Mouse (Mus musculus): Measurements from ENCODE around the gene Ampd1. TPM values are rescaled to one million over a fixed set of nuclear protein-coding genes. Genes with fewer than 3 reads are reported as not detected.

Gene Ampd1
- total and polyA plus RNA-seq, 3 experiments, result 0.19 TPM; not detected in 2

GRCm38 (mm10) chr3:103147775-103148174 lies 74.0 kb downstream of the Ampd1 start:
- Histone ChIP-seq H3K27ac (ENCODE audit: insufficient read depth, low read depth) (no peak overlapping the region), H3K4me1 (ENCODE audit: control insufficient read depth in 1 of 2, insufficient read depth in 2 of 2) (0 out of 4 replicates have a peak, but pooled peaks cover 0 to 3% of the 10 kb centered on the region in 2 experiments), H3K9me3 (replicated peaks; ENCODE audit: low read length) (no peaks in the 10 kb centered on the region), H3K4me2 (ENCODE audit: insufficient read depth, low read depth, poor library complexity, severe bottlenecking) (no peak overlapping the region), H3K36me3 (replicated peaks in 1 of 2; ENCODE audit: control insufficient read depth in 1 of 2, insufficient read depth in 1 of 2, low read length in 1 of 2) (no peaks in the 10 kb centered on the region), H3K9ac (ENCODE audit: insufficient read depth, low read depth) (no peak overlapping the region), H3K27me3 (replicated peaks) (no peaks in the 10 kb centered on the region), H3K79me2 (replicated peaks; ENCODE audit: control insufficient read depth, extremely low read depth, insufficient read depth, poor library complexity, severe bottlenecking) (no peaks in the 10 kb centered on the region), H3K4me3 (replicated peaks in 1 of 3; ENCODE audit: low read depth in 2 of 3, low read length in 2 of 3, poor library complexity in 1 of 3) (no peak overlapping the region)
- dilution Hi-C loops (cut with MboI; ENCODE audit: extremely low pct_ligation_motif_present, extremely low pct_unique_long_range_greater_than_20kb, low sequenced_read_pairs), result no loop called here
- no peak for TF ChIP-seq RCOR1 (conservative IDR thresholded peaks at IDR 0.05; ENCODE audit: low read depth, low read length)
- no peak for TF ChIP-seq MAX (IDR thresholded peaks at IDR 0.05; ENCODE audit: low read length)
- TF ChIP-seq ZNF384 (IDR thresholded peaks at IDR 0.05; ENCODE audit: low read depth, low read length), result no peak
- no peak for TF ChIP-seq EP300 (IDR thresholded peaks at IDR 0.05; ENCODE audit: low read length)
- peak in 1 of 2 experiments; percentile 49; a peak in 2 of 4 replicates for TF ChIP-seq CTCF (conservative IDR thresholded peaks at IDR 0.05 in 1 of 2, IDR thresholded peaks at IDR 0.05 in 1 of 2; ENCODE audit: low read depth in 2 of 2, low read length in 2 of 2)
- TF ChIP-seq MAZ (IDR thresholded peaks at IDR 0.05; ENCODE audit: low read depth, low read length), result no peak
- no peak for TF ChIP-seq HCFC1 (IDR thresholded peaks at IDR 0.05; ENCODE audit: low read depth, low read length)
- TF ChIP-seq ZKSCAN1 (IDR thresholded peaks at IDR 0.05; ENCODE audit: borderline replicate concordance, low read depth, low read length), result no peak
- DNase-seq (ENCODE audit: extremely low read depth), result no peak
- in situ Hi-C loops (cut with MboI; ENCODE audit: low pct_ligation_motif_present, low pct_unique_long_range_greater_than_20kb, low sequenced_read_pairs), result no loop called here

- H3K4me2 ChIP-seq (ENCODE audit: insufficient read depth, low read depth, poor library complexity, severe bottlenecking), result no peak overlapping the region
- no peak overlapping the region for H3K4me3 ChIP-seq (replicated peaks in 1 of 3; ENCODE audit: low read depth in 2 of 3, low read length in 2 of 3, poor library complexity in 1 of 3)
- peaks cover 2% of the 10 kb centered on the region for H3K27me3 ChIP-seq (replicated peaks)
- H3K9me3 ChIP-seq (replicated peaks; ENCODE audit: low read length), result peaks cover 2% of the 10 kb centered on the region
- no peaks in the 10 kb centered on the region for H3K36me3 ChIP-seq (replicated peaks in 1 of 2; ENCODE audit: control insufficient read depth in 1 of 2, insufficient read depth in 1 of 2, low read length in 1 of 2)
- TF ChIP-seq JUN (IDR thresholded peaks at IDR 0.05; ENCODE audit: insufficient read depth, low read depth, low read length) (no peak), MYC (IDR thresholded peaks at IDR 0.05; ENCODE audit: low read depth, low read length) (no peak), BHLHE40 (IDR thresholded peaks at IDR 0.05; ENCODE audit: low read depth, low read length) (no peak), IRF4 (IDR thresholded peaks at IDR 0.05; ENCODE audit: low read depth, low read length) (no peak), MAZ (IDR thresholded peaks at IDR 0.05; ENCODE audit: low read depth, low read length) (no peak), NRF1 (IDR thresholded peaks at IDR 0.05; ENCODE audit: low read depth, low read length) (no peak), EP300 (IDR thresholded peaks at IDR 0.05; ENCODE audit: low read length) (no peak), CHD2 (IDR thresholded peaks at IDR 0.05; ENCODE audit: low read length) (no peak), SIN3A (IDR thresholded peaks at IDR 0.05; ENCODE audit: low read length) (no peak), MAX (IDR thresholded peaks at IDR 0.05; ENCODE audit: low read length) (no peak), CHD1 (IDR thresholded peaks at IDR 0.05; ENCODE audit: low read depth, low read length) (no peak), UBTF (IDR thresholded peaks at IDR 0.05; ENCODE audit: low read depth, low read length) (no peak), CTCF (conservative IDR thresholded peaks at IDR 0.05 in 1 of 2, IDR thresholded peaks at IDR 0.05 in 1 of 2; ENCODE audit: low read depth in 2 of 2, low read length in 2 of 2) (no peak), NELFE (IDR thresholded peaks at IDR 0.05; ENCODE audit: low read depth, low read length) (no peak)
- in situ Hi-C loops (cut with MboI; ENCODE audit: low pct_ligation_motif_present, low pct_unique_long_range_greater_than_20kb, low sequenced_read_pairs), result no loop called here
- H3K4me1 ChIP-seq (ENCODE audit: control insufficient read depth in 1 of 2, insufficient read depth in 2 of 2), result 0 out of 4 replicates have a peak, but pooled peaks cover 0 to 3% of the 10 kb centered on the region in 2 experiments
- no peak overlapping the region for H3K27ac ChIP-seq (ENCODE audit: insufficient read depth, low read depth)
- no peak for DNase-seq (ENCODE audit: extremely low read depth)
- dilution Hi-C loops (cut with MboI; ENCODE audit: extremely low pct_ligation_motif_present, extremely low pct_unique_long_range_greater_than_20kb, low sequenced_read_pairs), result no loop called here
- H3K79me2 ChIP-seq (replicated peaks; ENCODE audit: control insufficient read depth, extremely low read depth, insufficient read depth, poor library complexity, severe bottlenecking), result no peaks in the 10 kb centered on the region
- no peak overlapping the region for H3K9ac ChIP-seq (ENCODE audit: insufficient read depth, low read depth)
Observed at GRCm38 (mm10) chr3:103148941-103149340, 75.1 kb downstream of the Ampd1 start.

Other genes starting within 250 kb of the Ampd1 start
- gene Sycp1, start 137.9 kb upstream of the Ampd1 start, total RNA-seq (2012; rRNA removed), result not detected in 2 replicates
- gene Sycp1, start 137.9 kb upstream of the Ampd1 start, total RNA-seq (2014; rRNA removed), result not detected in 2 replicates
- not detected in 2 replicates for gene Sycp1, start 137.9 kb upstream of the Ampd1 start, polyA plus RNA-seq (2012; ENCODE audit: insufficient read length, low read depth)
- gene Nr1h5, start 109.9 kb upstream of the Ampd1 start, total RNA-seq (2012; rRNA removed), result not detected in 2 replicates
- gene Nr1h5, start 109.9 kb upstream of the Ampd1 start, total RNA-seq (2014; rRNA removed), result 0.08 TPM in 1 of 2 replicates, not detected in the other
- gene Nr1h5, start 109.9 kb upstream of the Ampd1 start, polyA plus RNA-seq (2012; ENCODE audit: insufficient read length, low read depth), result 0.13 TPM in 1 of 2 replicates, not detected in the other
- 15.3 and 20.9 TPM in 2 replicates for gene Sike1, start 78.3 kb upstream of the Ampd1 start, total RNA-seq (2012; rRNA removed)
- 28.2 and 39.2 TPM in 2 replicates for gene Sike1, start 78.3 kb upstream of the Ampd1 start, total RNA-seq (2014; rRNA removed)
- gene Sike1, start 78.3 kb upstream of the Ampd1 start, polyA plus RNA-seq (2012; ENCODE audit: insufficient read length, low read depth), result 31.6 and 38.4 TPM in 2 replicates
- 196 and 213 TPM in 2 replicates for gene Csde1, start 53.6 kb upstream of the Ampd1 start, total RNA-seq (2012; rRNA removed)
- gene Csde1, start 53.6 kb upstream of the Ampd1 start, total RNA-seq (2014; rRNA removed), result 249 and 280 TPM in 2 replicates
- 194 and 210 TPM in 2 replicates for gene Csde1, start 53.6 kb upstream of the Ampd1 start, polyA plus RNA-seq (2012; ENCODE audit: insufficient read length, low read depth)
- 49.7 and 52.5 TPM in 2 replicates for gene Nras, start 15.7 kb upstream of the Ampd1 start, total RNA-seq (2012; rRNA removed)
- gene Nras, start 15.7 kb upstream of the Ampd1 start, total RNA-seq (2014; rRNA removed), result 47.7 and 48.2 TPM in 2 replicates
- 69.1 and 79.3 TPM in 2 replicates for gene Nras, start 15.7 kb upstream of the Ampd1 start, polyA plus RNA-seq (2012; ENCODE audit: insufficient read length, low read depth)
- 0.13 and 0.21 TPM in 2 replicates for gene Dennd2c, start 28.6 kb downstream of the Ampd1 start, total RNA-seq (2012; rRNA removed)
- gene Dennd2c, start 28.6 kb downstream of the Ampd1 start, total RNA-seq (2014; rRNA removed), result 0.19 and 0.26 TPM in 2 replicates
- gene Dennd2c, start 28.6 kb downstream of the Ampd1 start, polyA plus RNA-seq (2012; ENCODE audit: insufficient read length, low read depth), result 0.27 and 0.30 TPM in 2 replicates
- gene Bcas2, start 97.6 kb downstream of the Ampd1 start, total RNA-seq (2012; rRNA removed), result 65.3 and 77.6 TPM in 2 replicates
- gene Bcas2, start 97.6 kb downstream of the Ampd1 start, total RNA-seq (2014; rRNA removed), result 126 and 138 TPM in 2 replicates
- gene Bcas2, start 97.6 kb downstream of the Ampd1 start, polyA plus RNA-seq (2012; ENCODE audit: insufficient read length, low read depth), result 111 and 130 TPM in 2 replicates
- 11.7 and 13.5 TPM in 2 replicates for gene Trim33, start 205.3 kb downstream of the Ampd1 start, total RNA-seq (2012; rRNA removed)
- 28.0 and 28.1 TPM in 2 replicates for gene Trim33, start 205.3 kb downstream of the Ampd1 start, total RNA-seq (2014; rRNA removed)
- gene Trim33, start 205.3 kb downstream of the Ampd1 start, polyA plus RNA-seq (2012; ENCODE audit: insufficient read length, low read depth), result 29.3 and 30.5 TPM in 2 replicates

All from CH12.LX (cell line).